Mouse (Mus musculus): ENCODE data around the gene Map7. TPM values are rescaled to one million over a fixed set of nuclear protein-coding genes. Genes with fewer than 3 reads are reported as not detected.
A peak's percentile ranks its signal among the peaks of the same experiment; 100 is the strongest.

Gene Map7
- 6.9 and 14.5 TPM in 2 replicates for total RNA-seq (2014; rRNA removed)
- 4.3 and 6.3 TPM in 2 replicates for polyA plus RNA-seq (2015; fragmentation: Nextera tagmentation; extraction: Ambion mirVana)

DNA sequence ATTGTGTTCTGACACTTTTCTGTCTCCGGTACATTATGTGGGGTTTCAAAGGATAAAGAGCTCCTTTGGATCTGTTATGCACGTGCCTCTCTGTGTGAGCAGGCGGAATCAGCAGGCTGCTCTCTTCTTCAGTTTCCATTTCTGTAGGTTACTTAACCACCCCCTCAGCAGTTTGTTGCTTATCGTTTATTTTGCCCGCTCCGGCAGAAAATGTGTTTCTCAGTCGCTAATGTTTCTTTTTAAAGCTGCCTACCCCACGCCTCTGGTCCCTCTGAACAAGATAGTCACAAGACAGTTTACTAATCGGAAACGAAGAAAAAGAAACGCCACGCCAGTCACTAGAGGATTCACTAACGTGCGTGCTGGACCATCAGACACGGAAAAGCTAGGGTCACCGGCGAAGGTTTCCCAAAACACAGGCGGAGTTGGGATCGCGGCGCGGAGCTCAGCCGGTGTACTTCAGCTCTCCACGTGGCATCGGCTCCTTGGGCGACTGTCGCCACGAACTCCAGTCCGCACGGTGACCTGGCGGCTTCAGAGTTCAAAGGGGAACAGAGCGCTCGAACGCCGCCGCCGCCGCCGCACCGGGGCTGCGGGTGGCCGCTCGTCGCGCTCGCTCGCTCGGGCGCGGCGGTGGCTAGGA, at the start of gene Map7:
Gene Map7 (plus strand): TSS at position 342 of the 643 bp plus-strand sequence.
- no peak within 1 kb of the TSS for H3K27ac ChIP-seq (ENCODE audit: low read depth, low read length)
- H3K4me2 ChIP-seq (ENCODE audit: low read depth), result peak within 1 kb of the TSS; percentile 95
- H3K9me3 ChIP-seq (ENCODE audit: low read length), result no peaks in the 10 kb centered on the region
- H3K4me1 ChIP-seq (ENCODE audit: insufficient read depth), result no peaks in the 10 kb centered on the region
- no peaks in the 10 kb centered on the region for H3K36me3 ChIP-seq (ENCODE audit: insufficient read depth)
- peaks cover 23% of the 10 kb centered on the region for H3K27me3 ChIP-seq (ENCODE audit: insufficient read depth, low read length)
- peak; percentile 21; the same call in 1 of the 2 replicates for ATAC-seq
- peak within 1 kb of the TSS; percentile 71 for H3K4me3 ChIP-seq (ENCODE audit: low read depth, low read length)
- 3% methylated on average over 51 of the region's 51 CpGs for WGBS
- TF ChIP-seq CTCF (IDR thresholded peaks at IDR 0.05; ENCODE audit: low read depth), result no peak
- peak; percentile 38 for DNase-seq
- H3K9ac ChIP-seq, result peak within 1 kb of the TSS; percentile 55

DNA sequence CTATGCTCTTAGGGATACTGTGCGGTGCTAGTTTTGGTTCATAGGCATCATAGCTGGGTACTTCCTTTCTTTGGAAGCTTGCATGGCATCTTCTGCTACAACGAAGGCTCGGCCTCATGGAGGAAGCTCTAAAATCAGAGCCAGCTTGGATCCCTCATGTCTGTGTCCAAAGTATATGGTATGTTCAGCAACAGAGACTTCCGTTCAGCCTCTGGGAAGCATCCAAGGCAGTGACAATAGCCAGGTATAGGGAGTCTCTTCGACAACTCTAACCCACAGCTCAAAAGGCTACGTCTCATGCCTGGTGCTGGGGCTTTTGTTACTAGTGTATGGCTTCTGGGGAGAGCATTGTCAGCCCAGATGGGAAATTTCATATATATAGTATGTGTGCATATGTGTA, 46.8 kb upstream of the Map7 start:
- no peak overlapping the region for H3K4me2 ChIP-seq (ENCODE audit: low read depth)
- no peak for ATAC-seq
- no peaks in the 10 kb centered on the region for H3K27me3 ChIP-seq (ENCODE audit: insufficient read depth, low read length)
- H3K27ac ChIP-seq (ENCODE audit: low read depth, low read length), result no peak overlapping the region
- TF ChIP-seq CTCF (IDR thresholded peaks at IDR 0.05; ENCODE audit: low read depth), result no peak
- WGBS, result 93% methylated on average over 6 of the region's 6 CpGs
- no peaks in the 10 kb centered on the region for H3K9me3 ChIP-seq (ENCODE audit: low read length)
- no peaks in the 10 kb centered on the region for H3K36me3 ChIP-seq (ENCODE audit: insufficient read depth)
- H3K4me3 ChIP-seq (ENCODE audit: low read depth, low read length), result no peak overlapping the region
- H3K4me1 ChIP-seq (ENCODE audit: insufficient read depth), result no peaks in the 10 kb centered on the region
- DNase-seq, result no peak
- no peak overlapping the region for H3K9ac ChIP-seq

DNA sequence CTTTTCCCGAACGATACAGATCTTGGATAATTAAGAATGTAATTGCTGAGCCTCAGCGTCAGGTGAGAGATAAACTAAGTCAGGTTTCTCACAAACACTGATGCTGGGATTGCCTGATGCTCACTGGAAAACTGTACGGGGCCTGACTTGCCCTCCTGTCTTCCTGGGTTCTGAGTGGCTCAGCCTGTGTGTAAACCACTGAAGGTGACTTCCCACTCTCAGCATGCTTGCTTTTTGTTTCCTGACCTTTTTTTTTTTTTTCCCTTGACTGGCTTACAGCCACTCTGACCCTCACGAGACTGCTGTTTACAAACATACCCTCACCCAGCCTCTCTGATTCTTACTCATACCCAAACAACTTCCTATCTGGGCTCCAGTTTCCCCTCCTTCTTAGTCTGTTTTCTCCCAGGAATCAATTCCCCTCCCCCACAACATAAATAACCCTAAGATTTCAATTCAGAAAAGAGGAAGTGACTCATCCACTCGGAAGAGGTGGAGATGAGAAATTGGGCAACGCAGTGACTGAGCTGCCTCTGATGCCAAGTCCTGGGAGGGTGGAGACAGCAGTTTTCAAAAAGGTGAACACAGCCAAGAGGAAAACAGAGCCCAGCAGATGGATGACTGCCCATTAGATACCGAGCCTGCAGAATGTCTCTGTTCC, 43.9 kb upstream of the Map7 start:
- DNase-seq (no peak), ATAC-seq (no peak)
- TF ChIP-seq CTCF (IDR thresholded peaks at IDR 0.05; ENCODE audit: low read depth), result no peak
- Histone ChIP-seq H3K4me2 (ENCODE audit: low read depth) (no peak overlapping the region), H3K36me3 (ENCODE audit: insufficient read depth) (no peaks in the 10 kb centered on the region), H3K4me3 (ENCODE audit: low read depth, low read length) (no peak overlapping the region), H3K4me1 (ENCODE audit: insufficient read depth) (no peaks in the 10 kb centered on the region), H3K9ac (no peak overlapping the region), H3K27ac (ENCODE audit: low read depth, low read length) (no peak overlapping the region), H3K9me3 (ENCODE audit: low read length) (no peaks in the 10 kb centered on the region), H3K27me3 (ENCODE audit: insufficient read depth, low read length) (no peaks in the 10 kb centered on the region)
- WGBS, result 71% methylated on average over 8 of the region's 8 CpGs

DNA sequence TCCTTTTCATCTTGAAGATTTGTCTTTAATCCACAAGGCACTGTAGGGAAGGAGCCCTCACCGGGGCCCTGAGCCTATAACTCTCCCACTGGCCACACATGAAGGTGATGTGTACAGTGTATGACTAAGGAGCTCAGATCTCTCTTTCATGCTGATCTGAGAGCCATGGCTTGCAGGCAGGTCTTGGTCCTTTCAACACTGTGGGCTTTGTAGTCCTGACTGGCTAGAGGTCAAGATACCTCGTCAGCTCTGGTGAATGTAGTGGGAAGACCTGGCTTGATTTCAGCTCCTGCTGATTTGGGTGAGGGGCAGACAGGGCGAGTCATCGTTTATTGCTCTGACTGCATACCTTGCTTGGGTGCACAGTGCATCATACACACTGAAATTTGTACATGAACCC, 42.7 kb upstream of the Map7 start:
- no peaks in the 10 kb centered on the region for H3K9me3 ChIP-seq (ENCODE audit: low read length)
- no peaks in the 10 kb centered on the region for H3K27me3 ChIP-seq (ENCODE audit: insufficient read depth, low read length)
- no peaks in the 10 kb centered on the region for H3K4me1 ChIP-seq (ENCODE audit: insufficient read depth)
- no peak overlapping the region for H3K4me2 ChIP-seq (ENCODE audit: low read depth)
- no peak overlapping the region for H3K9ac ChIP-seq
- DNase-seq (no peak), ATAC-seq (no peak)
- H3K36me3 ChIP-seq (ENCODE audit: insufficient read depth), result no peaks in the 10 kb centered on the region
- H3K4me3 ChIP-seq (ENCODE audit: low read depth, low read length), result no peak overlapping the region
- WGBS, result 76% methylated on average over 4 of the region's 4 CpGs
- TF ChIP-seq CTCF (IDR thresholded peaks at IDR 0.05; ENCODE audit: low read depth), result no peak
- no peak overlapping the region for H3K27ac ChIP-seq (ENCODE audit: low read depth, low read length)

DNA sequence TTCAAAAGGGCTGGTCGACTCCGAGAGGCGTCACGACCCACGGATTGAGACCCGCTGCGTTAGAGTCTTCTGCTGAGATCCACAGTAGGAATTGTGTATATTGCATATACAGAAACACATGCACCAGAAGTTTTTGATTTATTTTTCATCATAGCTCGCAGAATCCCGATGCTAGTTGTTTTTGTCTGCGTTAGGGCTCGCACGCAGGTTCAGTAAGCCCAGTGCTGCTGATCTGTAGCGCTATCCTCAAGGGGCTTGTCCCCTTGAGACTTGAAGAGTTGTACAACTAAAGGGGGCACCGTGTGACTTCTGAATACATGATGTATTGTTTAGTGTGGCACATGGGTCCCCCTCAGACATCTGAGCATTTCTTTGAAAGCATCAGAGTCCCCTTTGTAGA, 41.2 kb upstream of the Map7 start:
- Histone ChIP-seq H3K4me1 (ENCODE audit: insufficient read depth) (no peaks in the 10 kb centered on the region), H3K9me3 (ENCODE audit: low read length) (no peaks in the 10 kb centered on the region), H3K4me3 (ENCODE audit: low read depth, low read length) (no peak overlapping the region), H3K4me2 (ENCODE audit: low read depth) (no peak overlapping the region), H3K27ac (ENCODE audit: low read depth, low read length) (no peak overlapping the region), H3K27me3 (ENCODE audit: insufficient read depth, low read length) (no peaks in the 10 kb centered on the region), H3K36me3 (ENCODE audit: insufficient read depth) (no peaks in the 10 kb centered on the region), H3K9ac (no peak overlapping the region)
- no peak for TF ChIP-seq CTCF (IDR thresholded peaks at IDR 0.05; ENCODE audit: low read depth)
- no peak for ATAC-seq
- DNase-seq, result no peak
- 90% methylated on average over 14 of the region's 14 CpGs for WGBS

DNA sequence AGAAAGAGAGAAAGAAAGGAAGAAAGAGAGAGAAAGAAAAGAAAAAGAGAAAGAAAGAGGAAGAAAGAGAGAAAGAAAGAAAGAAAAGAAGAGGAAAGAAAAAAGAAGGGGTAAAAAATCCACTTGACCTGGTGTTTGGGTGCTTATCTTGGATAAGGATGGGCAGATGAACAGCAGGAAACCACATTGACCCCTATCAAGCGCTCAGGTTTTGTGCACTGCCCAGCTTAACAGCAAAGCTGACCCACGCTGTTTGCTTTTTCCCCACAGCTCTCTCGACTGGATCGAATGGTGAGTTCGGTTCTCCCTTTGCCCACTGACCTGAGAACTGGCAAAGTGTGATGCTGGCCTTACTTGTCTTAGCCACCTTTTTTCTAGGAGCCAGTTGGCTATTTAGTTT, 36.8 kb upstream of the Map7 start:
- Histone ChIP-seq H3K36me3 (ENCODE audit: insufficient read depth) (no peaks in the 10 kb centered on the region), H3K4me2 (ENCODE audit: low read depth) (no peak overlapping the region), H3K4me3 (ENCODE audit: low read depth, low read length) (no peak overlapping the region), H3K27ac (ENCODE audit: low read depth, low read length) (no peak overlapping the region), H3K9ac (no peak overlapping the region), H3K9me3 (ENCODE audit: low read length) (no peaks in the 10 kb centered on the region), H3K27me3 (ENCODE audit: insufficient read depth, low read length) (no peaks in the 10 kb centered on the region), H3K4me1 (ENCODE audit: insufficient read depth) (no peaks in the 10 kb centered on the region)
- no peak for TF ChIP-seq CTCF (IDR thresholded peaks at IDR 0.05; ENCODE audit: low read depth)
- no peak for DNase-seq
- 92% methylated on average over 5 of the region's 5 CpGs for WGBS
- ATAC-seq, result no peak
